Mouse (Mus musculus): Measurements from ENCODE around the gene Eepd1.
A peak's percentile ranks its signal among the peaks of the same experiment; 100 is the strongest.
"Not testable (repeated sequence)": the region's sequence is repeated elsewhere in the genome, so short reads cannot be mapped to it uniquely, and the experiment has no call there.

Gene Eepd1

DNA sequence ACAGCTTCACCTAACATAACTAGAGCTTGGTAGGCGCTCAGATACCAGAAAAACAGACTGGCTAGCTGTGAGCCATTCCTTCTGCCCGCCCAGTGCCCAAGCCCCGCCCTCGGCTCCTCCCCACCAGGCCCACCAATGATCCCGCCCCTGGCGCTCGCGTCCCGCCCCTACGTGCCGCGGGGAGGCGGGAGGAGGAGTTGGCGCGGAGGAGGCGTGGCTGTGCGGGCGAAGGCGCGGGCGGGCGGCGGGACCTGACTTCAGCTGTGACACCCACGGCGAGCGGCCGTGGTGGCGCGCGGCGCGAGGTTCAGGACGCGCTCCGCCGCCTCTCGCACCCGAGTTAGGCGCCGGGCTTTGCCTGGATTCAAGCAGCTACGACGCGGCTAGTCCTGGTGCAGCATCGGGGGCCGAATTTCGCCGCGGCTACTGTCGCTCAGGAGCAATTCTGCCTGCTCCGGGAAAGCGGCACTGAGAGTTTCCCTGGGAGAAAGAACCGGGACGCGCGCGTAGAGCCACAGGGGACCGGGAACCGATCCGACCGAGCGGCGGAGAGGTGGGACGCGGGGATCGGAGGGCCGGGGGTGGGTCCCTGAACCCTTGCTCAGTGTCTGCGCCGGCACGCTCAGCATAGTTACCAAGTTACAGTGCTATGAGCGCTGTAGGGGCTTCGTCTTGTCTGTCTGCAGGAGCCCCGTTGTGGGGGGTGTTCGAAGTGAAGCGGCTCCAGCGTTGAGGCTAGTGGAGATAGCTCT, at the start of gene Eepd1:
Eepd1 (plus strand) TSS at position 204 of the 752 bp plus-strand sequence.
- DNase-seq, result peak; percentile 93

DNA sequence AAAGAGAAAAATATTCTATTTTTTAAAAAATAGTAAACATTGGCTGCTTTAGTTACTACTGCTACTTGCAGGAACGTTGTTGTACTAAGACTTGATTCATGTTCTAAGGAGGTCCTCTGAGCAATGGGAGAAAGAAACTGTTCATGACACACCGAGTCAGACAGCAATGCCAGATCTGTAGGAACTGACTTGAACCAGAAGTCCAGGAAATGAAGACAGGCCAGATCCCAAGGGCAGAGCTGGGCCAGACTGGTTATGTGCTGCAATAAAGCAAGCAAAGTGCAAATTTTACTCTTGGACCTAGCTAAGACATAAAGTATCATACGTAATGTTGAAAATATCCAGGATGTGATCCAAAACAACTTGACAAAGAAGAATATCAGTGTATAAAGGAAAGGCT, 42.5 kb upstream of the Eepd1 start:
- DNase-seq, result peak; percentile 9

DNA sequence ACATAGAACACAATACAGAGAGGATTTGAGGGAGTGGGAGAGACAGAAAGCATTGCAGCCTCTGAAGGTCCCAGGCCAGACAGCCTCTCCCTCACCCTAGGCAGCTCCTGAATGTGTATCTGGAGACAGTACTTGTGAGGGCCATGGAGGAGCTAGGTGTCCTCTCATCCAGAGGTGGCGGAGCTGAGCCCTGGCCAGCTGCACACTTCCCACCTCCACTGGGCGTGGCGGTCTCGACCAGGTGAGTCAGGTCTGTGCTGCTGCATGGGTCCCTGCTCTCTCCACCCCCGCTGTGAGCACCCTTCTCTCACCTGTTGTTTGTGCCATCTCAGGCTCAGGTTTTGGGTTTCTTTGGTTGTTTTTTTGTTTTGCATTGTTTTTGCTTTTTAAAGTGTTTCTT, 41.3 kb upstream of the Eepd1 start:
- not testable (repeated sequence) for DNase-seq

DNA sequence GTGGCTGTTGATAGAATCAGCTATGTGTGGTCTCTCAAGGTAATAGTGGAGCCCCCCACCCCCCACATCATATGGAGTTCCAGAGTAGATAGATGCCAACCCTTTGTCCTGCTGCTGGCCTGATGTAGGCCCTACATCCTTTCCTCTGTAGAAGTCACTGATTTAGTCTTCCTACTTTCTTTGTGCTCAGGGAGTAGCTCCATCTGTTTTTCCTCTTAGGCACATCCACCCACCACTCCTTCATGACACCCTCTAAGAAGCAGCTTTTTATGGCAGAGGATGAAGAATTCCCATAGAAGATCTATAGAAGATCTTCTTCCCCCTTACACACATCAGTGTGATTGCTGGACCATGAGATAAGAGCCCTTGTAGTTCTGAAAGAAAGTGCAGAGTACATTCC, 39.3 kb upstream of the Eepd1 start:
- DNase-seq, result no peak

DNA sequence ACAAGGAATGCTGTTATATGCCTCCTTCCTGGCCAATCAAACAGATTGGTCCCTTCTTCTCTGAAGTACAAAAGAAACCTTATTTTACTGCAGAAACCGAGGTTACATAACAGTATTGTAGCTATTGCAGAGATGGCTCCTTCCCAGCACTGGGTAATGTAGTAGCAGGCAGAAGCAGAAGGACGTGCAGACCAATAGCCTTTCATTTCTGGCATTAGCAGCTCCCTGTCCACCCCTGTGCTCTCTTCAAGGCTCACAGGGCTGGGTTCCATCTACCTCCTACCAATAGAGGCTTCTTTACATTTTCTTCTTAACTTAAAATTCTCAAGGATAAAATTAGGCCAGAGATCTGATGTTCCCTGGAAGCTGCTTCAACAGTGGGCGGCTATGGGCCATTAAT, 38.3 kb upstream of the Eepd1 start:
- DNase-seq, result no peak

DNA sequence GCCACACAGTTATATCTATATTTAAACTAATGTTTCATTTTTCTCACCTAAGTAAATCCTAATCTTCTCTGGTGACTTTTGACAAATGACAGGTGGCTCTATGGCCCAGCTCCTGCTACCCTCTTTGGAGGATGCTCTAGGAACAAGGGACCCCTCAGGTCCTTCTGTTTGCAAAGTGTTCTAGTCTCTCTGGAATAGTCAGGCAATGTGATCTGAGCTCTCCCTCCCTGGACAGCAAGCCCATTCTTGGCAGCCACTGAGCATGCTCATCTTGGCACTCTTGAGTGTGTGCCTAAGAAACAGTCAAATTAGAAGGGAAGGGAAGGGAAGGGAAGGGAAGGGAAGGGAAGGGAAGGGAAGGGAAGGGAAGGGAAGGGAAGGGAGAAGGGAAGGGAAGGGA, 37.8 kb upstream of the Eepd1 start:
- no peak for DNase-seq

DNA sequence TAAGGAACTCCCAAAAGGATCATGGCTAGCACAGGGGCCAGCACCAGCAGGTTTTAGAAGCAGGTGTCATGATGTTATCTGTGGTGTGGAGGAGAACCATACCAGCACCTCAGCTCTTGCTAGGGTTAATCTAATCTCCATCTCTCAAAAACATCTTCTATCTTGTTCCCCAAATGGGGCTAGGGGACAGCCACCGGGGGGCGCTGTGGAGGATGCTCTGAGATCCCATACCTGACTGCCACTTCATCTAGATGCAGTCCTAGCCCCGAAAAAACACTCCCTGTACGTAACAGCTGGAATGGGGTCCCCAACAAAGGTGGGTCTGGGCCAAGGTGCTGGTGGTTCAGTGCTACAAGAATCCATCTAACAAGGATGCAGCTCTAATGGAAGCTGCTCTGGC, 31.0 kb upstream of the Eepd1 start:
- no peak for DNase-seq

DNA sequence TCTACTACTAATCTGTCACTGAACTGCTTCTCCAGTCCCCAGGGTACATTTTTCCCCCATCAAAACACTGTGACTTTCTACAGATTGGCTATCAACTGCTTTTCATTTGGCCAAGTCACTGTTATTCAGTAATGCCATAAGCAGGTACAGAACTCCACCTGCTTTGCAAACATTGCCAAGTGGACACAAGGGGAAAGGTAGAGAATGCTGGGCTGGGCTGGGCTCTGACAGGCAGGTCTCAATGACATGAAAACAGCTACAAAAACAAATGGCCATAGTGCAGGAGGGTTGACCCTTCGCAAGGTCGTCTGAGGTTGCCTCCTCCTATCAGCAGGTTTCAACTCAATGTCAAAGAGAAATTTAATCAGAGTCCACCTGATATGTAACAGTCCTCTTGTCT, 26.3 kb upstream of the Eepd1 start:
- no peak for DNase-seq

DNA sequence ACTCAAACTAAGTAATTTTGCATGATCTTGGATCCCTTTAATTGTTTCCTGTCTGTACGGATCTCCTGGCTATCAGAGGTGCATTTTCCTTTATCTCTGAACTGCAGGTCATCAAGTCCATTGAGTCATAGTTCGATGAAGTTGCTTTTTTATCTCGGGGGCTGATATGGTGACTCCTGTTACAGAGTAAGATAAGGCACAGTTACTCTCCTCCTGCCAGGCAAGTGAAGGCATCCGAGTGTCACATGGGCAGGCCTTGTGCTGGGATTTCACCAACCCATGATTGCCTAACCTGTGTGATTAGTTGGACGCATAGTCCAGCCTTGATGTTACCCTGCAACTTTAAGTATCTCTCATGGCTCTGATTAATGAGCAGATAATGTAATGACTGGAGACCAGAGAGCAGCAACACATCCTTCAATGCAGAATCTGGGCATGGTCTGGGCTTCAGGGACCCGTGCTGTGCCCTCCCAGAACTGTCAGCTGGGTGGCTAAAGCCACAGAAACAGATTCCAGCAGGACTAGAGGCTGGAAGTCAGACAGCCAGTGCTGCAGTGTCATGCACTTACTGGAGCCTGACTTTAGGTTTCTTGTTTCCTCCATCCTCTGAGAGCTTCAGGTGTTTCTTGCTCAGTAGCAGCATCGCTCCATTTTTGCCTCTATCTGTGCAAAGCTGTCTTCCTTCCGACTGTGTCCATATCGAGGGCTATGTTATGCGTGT, 20.4 kb upstream of the Eepd1 start:
- DNase-seq, result no peak

DNA sequence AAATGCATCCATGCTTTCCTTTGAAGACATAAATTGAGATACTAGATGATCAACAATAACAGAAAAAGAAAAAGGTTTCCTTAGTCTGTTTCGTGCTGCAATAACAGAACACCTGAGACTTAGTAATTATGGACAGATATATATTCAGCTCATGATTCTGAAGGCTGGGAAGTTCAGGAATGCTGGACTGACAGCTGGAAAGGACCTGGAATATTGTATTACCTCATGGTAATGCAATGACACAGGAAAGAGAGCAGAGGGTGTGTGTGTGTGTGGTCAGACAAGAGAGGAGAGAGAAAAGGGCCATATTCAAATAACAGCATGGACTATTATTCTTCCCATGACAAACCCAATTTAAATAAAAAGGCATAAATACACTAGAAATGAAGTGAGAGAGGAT, 17.0 kb upstream of the Eepd1 start:
- no peak for DNase-seq

DNA sequence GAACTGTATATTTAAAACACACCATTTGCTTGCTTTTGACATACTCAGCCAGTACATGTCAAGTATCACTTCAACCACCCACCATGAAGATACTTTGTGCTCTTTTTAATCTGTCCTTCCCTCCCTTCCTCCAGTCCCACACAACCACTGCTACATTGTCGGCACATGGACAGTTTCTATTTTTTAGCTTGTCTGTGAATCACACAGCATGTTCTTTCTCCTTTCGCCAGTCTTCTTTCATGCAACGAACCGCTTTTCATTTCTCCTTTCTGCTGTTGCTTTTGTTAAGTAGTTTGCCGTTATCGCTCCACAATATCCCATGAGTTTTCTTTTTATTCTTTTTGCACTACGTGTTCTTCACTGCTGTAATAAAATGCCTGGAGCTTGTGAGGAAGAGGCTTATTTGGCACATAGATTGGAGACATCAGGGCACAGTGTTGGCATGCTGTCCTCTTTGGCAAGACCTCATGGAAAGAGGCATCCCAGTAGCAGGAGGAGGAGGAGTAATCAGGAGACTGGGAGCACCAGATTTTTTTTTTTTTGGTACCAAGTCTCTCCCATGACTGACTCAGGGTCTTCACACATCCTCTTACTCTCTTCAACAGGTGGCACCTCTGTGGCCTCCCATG, 1.8 kb upstream of the Eepd1 start:
- no peak for DNase-seq

DNA sequence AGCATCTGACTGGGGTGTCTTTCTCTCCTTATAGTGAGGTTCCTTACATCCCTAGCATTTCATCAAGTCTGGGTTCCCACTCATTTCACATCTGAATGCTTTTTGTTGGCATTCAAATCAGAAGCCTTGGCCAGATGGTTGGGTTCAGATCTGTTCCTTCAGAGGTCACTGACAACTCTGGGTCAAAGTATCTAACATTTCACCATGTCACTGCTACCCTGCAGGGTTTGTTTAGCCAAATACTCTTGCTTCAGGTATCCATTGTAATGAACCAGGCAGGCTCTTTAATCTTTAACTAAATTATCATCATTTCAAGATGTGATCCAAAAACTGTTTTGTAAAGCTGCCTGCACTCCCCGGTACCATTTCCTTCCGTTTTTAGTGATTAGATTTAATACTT, 671 bp upstream of the Eepd1 start:
- DNase-seq, result no peak

DNA sequence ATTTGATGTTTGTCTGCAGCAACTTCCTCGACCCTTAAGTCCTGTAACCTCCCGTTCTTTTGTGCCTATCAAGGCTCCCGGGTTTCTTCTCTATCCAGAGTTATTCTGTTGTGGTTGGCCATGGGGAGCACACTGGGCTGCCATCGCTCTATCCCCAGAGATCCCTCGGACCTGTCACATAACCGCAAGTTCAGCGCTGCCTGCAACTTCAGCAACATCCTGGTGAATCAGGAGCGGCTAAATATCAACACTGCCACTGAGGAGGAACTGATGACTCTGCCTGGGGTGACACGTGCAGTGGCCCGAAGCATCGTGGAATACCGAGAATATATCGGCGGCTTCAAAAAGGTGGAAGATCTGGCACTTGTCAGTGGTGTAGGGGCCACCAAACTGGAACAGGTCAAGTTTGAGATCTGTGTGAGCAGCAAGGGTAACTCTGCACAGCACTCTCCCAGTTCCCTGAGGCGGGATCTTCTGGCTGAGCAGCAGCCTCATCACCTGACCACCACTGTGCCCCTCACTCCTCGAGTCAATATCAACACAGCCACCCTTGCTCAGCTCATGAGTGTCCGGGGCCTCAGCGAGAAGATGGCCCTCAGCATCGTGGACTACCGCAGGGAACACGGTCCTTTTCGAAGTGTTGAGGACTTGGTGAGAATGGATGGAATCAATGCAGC, 1.1 kb downstream of the Eepd1 start:
- DNase-seq, result no peak

DNA sequence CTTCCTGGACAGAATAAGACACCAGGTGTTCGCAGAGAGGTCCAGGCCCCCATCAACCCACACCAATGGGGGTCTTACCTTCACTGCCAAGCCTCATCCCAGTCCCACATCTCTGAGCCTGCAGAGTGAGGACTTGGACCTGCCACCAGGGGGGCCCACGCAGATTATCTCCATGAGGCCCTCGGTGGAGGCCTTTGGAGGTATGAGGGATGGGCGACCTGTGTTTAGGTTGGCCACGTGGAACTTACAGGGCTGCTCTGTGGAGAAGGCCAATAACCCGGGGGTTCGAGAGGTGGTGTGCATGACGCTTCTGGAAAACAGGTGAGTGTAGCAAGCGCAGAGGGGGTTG, 1.6 kb downstream of the Eepd1 start:
- no peak for DNase-seq

DNA sequence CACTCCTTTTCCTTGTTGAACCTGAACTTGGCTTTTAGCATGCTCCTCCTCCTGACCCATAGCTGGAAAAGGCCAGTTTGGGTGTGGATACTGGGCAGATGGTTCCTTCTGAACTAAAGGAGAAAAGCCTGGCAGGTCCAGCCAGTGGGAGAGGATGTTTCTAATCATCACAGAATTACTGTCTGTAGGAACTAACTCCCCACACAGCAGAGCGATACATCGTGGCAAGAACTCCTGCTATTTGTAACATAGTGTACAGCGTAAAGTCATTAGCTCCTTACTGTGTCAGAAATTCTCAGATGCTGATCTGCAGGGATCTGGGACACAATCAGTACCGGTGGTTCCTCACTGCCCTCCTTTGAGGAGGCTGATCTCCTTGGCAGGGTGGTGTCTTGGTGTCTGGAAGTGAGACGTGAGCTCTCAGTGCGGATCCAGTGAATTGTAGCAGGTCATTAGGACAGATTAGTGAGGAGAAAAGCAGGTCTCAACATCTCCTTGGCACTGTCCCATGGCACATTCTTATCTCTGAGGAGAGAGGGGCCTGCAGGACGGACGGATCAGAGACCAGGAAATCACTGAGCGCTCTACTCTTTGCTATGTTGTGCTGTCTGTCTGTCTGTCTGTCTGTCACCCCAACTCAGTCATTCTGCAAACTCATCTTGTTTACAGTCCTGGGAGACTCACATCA, 2.7 kb downstream of the Eepd1 start:
- DNase-seq, result no peak

DNA sequence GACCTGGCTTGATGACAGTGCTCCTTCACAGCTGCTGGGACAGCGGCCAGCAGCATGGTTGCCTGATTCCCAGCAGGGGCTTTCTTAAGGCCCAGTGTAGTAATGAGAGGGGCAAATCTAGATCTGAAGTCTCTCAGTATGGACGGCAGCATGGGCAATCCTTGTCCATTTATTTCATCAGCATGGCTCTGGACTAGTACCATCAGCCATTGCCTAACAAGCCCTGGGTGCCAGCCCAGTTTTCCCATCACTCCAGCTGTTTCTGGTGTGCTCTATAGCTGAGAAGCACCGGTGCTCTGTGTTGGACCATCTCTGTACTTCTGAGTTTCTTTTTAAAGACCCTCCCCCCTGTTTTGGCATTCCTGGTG, 3.3 kb downstream of the Eepd1 start:
- DNase-seq, result no peak

DNA sequence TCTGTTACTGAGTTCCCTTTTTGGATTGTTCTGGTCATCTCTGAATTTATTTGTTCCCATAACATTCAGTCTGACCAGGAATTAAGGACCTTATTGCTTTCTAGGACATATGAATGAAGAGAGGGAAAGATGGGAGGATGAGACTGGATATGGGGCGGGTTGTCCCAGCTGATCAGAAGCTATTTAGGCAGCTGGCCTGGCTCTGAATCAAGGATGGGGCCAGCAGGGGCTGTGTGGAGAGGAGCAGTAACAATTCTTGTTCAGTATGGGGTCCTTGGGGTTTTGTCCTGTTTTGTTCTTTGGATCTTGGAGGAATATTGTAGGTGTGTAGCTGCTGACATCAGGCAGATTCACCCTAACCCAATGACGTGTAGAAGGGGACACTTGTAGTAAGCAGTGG, 3.7 kb downstream of the Eepd1 start:
- DNase-seq, result no peak

DNA sequence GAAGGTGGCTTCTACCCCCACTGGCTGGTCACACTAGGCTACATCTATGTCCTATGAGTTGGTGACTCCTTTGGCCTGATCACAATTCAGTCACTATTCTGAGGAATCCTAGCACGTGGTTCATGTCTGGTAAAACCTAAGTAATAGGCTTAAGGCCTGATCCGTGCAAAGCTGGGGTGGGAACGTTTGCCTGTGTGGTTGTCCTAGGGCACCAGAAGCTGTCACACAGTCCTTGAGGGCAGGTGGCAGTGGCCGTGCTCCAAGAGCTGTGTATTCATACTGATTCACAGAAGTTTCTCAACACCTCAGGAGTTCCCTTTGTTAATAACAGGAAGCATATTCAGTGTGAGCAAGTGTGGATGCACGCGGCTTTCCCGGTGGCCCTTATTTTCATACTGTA, 4.1 kb downstream of the Eepd1 start:
- no peak for DNase-seq

DNA sequence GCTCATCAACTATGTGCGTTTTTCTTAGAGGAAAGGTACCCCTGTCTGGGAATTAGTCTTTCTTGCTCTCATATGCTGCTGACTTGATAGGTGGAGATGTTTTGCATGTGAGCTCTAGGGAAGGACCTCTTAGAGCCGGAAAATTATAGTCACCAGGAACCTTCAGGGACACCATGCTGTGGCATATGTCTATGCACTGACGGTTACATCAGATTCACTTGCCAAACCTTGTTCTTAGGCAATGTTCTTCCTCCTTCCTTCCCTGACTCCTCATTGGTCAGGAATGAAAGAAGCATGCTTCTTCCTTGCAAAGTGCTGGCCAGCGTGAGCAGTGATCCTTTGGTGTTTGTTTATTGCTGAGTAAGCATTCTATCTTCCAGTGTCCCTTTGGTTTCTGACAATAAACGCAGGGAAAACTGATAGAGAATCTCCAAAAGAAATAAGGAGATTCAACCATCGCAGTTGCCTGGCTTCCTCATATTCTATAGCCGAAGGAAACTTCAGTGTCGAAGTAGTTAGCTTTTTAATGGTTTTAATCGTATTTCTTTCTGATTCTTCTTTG, 5.0 kb downstream of the Eepd1 start:
- no peak for DNase-seq

DNA sequence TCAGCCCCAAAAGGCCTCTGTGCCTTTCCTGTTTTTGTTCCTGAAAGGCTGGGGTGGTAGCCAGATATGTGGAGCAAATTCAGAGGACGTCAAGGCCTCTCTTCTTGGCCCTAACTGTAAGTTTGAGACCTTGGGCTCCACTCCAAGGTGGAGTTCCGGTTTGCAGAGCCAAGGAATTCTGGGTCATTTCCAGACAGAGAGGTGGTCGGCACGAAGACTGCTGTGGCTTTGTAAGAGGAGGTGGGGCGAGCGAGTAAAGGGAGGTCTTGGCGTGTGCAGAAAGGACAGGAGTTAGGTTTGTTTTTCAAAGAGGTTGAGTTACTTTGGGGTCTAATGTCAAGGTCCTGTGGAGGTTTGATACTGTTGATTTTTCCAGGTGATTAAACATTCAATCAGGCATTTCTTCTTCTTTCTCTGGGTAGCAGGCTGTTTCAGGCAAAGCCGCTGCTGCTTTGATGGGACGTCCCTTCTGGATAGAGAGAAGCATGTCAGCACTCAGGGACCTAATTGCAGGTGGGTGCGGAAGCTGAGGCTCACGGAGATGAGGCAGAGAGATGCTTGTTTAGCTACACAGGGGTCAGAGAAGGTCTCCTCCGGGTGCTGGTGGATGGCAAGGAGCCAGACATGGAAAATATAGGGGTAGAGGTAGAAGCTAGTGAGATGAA, 6.2 kb downstream of the Eepd1 start:
- peak; percentile 31 for DNase-seq

DNA sequence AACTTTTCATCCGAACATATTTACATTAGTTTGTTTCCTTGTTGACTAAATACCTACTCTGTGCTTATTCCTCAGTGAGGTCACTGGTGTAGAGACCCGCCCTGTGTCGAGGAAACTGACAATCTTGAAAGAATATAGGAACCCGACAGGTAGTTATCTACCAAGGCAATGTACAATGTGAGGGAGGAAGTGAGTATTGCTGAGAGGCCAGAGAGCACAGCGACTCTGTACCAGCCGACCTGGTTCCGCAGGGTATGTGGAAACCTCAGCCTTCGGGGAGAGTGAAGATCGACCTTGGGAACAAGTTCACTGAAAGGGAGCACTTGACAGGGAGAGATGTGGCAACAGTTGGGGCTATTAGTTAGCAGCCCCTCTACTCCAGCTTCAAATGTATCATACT, 7.2 kb downstream of the Eepd1 start:
- DNase-seq, result no peak

DNA sequence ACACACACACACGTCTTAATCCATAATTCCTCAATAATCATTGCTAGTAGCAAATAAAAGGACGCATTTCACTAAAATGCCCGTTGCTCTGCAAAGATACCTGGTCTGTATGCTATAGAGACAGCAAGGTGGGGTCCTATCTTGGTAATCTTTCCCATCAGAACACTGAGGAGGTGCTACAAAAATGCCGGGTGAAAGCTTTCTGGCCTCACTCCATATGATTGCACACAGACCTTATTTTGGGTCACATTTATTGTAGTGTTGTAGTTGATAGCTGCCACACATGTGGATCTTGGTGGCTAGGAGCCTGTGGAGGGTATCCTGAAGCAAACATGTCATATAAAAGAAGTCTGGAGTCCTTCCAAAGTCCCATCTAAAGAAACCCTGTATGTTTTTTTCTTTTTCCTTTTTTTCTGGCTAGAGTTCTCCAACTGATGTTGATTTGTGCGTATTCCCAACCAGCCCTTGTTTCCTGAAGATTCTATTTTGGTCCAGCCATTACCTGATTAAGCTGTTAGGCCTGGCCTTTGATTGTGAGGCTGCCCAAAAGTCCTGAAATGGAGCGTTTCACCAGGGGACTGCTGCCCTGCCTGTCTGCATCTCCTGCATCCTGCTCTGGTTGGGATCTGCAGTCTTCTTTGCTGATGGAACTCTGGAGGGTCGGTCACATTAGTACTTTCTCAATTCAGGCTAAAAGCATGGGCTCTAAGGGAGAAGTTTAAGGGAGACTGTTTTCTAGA, 8.0 kb downstream of the Eepd1 start:
- no peak for DNase-seq

Measured in kidney, adult 11 months (tissue).